Mouse (Mus musculus): ENCODE data around the gene Ift74.
"Not testable (repeated sequence)": the region's sequence is repeated elsewhere in the genome, so short reads cannot be mapped to it uniquely, and the experiment has no call there.

Ift74 gene

GRCm38 (mm10) chr4:94613972-94614626 is at the start of gene Ift74:
Gene Ift74 (plus strand): TSS chr4:94614491.
- in situ Hi-C loops (cut with MboI; ENCODE audit: low sequenced_read_pairs): no loop called here

- in situ Hi-C loops (cut with MboI; ENCODE audit: low sequenced_read_pairs): no loop called here
Observed at GRCm38 (mm10) chr4:94572677-94573076, 41.6 kb upstream of the Ift74 start.

- in situ Hi-C loops (cut with MboI; ENCODE audit: low sequenced_read_pairs): no loop called here
Observed at GRCm38 (mm10) chr4:94591765-94592381, 22.4 kb upstream of the Ift74 start.

- in situ Hi-C loops (cut with MboI; ENCODE audit: low sequenced_read_pairs): no loop called here
Observed at GRCm38 (mm10) chr4:94592709-94593108, 21.6 kb upstream of the Ift74 start.

GRCm38 (mm10) chr4:94601395-94601794 is 12.9 kb upstream of the Ift74 start:
- in situ Hi-C loops (cut with MboI; ENCODE audit: low sequenced_read_pairs): no loop called here

GRCm38 (mm10) chr4:94602496-94603030 is 11.7 kb upstream of the Ift74 start:
- in situ Hi-C loops (cut with MboI; ENCODE audit: low sequenced_read_pairs): no loop called here

GRCm38 (mm10) chr4:94603031-94603629 is 11.2 kb upstream of the Ift74 start, which contains the start of gene Plaa:
Gene Plaa (minus strand): TSS chr4:94603244.
- in situ Hi-C loops (cut with MboI; ENCODE audit: low sequenced_read_pairs): no loop called here

- in situ Hi-C loops (cut with MboI; ENCODE audit: low sequenced_read_pairs): no loop called here
Observed at GRCm38 (mm10) chr4:94604452-94605019, 9.8 kb upstream of the Ift74 start.

GRCm38 (mm10) chr4:94605591-94605990 is 8.7 kb upstream of the Ift74 start:
- in situ Hi-C loops (cut with MboI; ENCODE audit: low sequenced_read_pairs): no loop called here

- in situ Hi-C loops (cut with MboI; ENCODE audit: low sequenced_read_pairs): no loop called here
Observed at GRCm38 (mm10) chr4:94610339-94610738, 4.0 kb upstream of the Ift74 start.

GRCm38 (mm10) chr4:94614627-94615006 is 326 bp downstream of the Ift74 start:
- in situ Hi-C loops (cut with MboI; ENCODE audit: low sequenced_read_pairs): no loop called here

GRCm38 (mm10) chr4:94620077-94620476 is 5.8 kb downstream of the Ift74 start:
- in situ Hi-C loops (cut with MboI; ENCODE audit: low sequenced_read_pairs): no loop called here

GRCm38 (mm10) chr4:94643141-94643540 is 28.9 kb downstream of the Ift74 start:
- in situ Hi-C loops (cut with MboI; ENCODE audit: low sequenced_read_pairs): no loop called here

GRCm38 (mm10) chr4:94649920-94650319 is 35.6 kb downstream of the Ift74 start, which contains the start of gene Lrrc19:
Gene Lrrc19 (minus strand): TSS chr4:94650144.
- in situ Hi-C loops (cut with MboI; ENCODE audit: low sequenced_read_pairs): no loop called here

GRCm38 (mm10) chr4:94650426-94651175 is 36.3 kb downstream of the Ift74 start:
- in situ Hi-C loops (cut with MboI; ENCODE audit: low sequenced_read_pairs): not testable (repeated sequence)

GRCm38 (mm10) chr4:94669718-94670117 is 55.4 kb downstream of the Ift74 start:
- in situ Hi-C loops (cut with MboI; ENCODE audit: low sequenced_read_pairs): no loop called here

- in situ Hi-C loops (cut with MboI; ENCODE audit: low sequenced_read_pairs): no loop called here
Observed at GRCm38 (mm10) chr4:94680662-94681061, 66.4 kb downstream of the Ift74 start.

- in situ Hi-C loops (cut with MboI; ENCODE audit: low sequenced_read_pairs): no loop called here
Observed at GRCm38 (mm10) chr4:94681181-94681580, 66.9 kb downstream of the Ift74 start.

- in situ Hi-C loops (cut with MboI; ENCODE audit: low sequenced_read_pairs): no loop called here
Observed at GRCm38 (mm10) chr4:94682029-94682428, 67.7 kb downstream of the Ift74 start.

- in situ Hi-C loops (cut with MboI; ENCODE audit: low sequenced_read_pairs): no loop called here
Observed at GRCm38 (mm10) chr4:94683305-94683704, 69.0 kb downstream of the Ift74 start.

- in situ Hi-C loops (cut with MboI; ENCODE audit: low sequenced_read_pairs): not testable (repeated sequence)
Observed at GRCm38 (mm10) chr4:94689804-94690203, 75.5 kb downstream of the Ift74 start.

All from CH12F3 (cell line).